Mouse (Mus musculus) CD8-positive naive resting alpha-beta T cell, adult 57 days (primary cell): ENCODE data around the gene Htr7. TPM values are rescaled to one million over a fixed set of nuclear protein-coding genes. Genes with fewer than 3 reads are reported as not detected.

Experiments
- total RNA-seq: library from RNA; stranded (reverse); gene quantifications from one replicate; pipeline ENCODE4 v1.2.4, GENCODE M21; 2023

The Htr7 gene
- not detected for total RNA-seq

GRCm38 (mm10) chr19:36057231-36057811 is at the start of gene Htr7:
TSS of gene Htr7 (minus strand) at chr19:36057507.

GRCm38 (mm10) chr19:36083262-36084225 is 26.2 kb upstream of the Htr7 start, which contains the start of gene Rpp30:
TSS of gene Rpp30 (plus strand) at chr19:36083716.

Other genes starting within 250 kb of the Htr7 start
- gene Rpp30, start 26.2 kb upstream of the Htr7 start, total RNA-seq, result 22.7 TPM
- not detected for gene Ankrd1, start 62.6 kb upstream of the Htr7 start, total RNA-seq